Mouse (Mus musculus): ENCODE data around the gene Creg2.
"Not testable (repeated sequence)": the region's sequence is repeated elsewhere in the genome, so short reads cannot be mapped to it uniquely, and the experiment has no call there.

Gene Creg2

DNA sequence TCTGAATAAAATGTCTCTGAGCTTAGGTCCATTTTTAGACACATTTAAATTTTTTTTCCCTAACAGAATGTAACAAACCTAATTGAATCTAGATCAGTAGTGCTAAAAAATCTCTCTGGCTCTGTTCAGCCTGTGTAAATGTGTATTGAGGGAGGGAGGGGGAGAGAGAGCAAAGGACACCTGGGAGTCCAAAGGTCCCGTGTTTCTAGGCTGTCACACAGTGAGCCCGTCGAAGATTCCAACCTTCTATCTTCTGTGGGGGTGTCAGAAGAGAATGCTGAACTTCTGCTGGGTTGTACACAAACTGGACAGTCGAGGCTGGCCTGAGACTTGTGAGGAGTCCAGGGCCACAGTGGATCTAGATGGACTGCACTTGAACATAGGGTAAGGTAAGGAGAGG, 59.2 kb downstream of the Creg2 start:
- no peak for DNase-seq

DNA sequence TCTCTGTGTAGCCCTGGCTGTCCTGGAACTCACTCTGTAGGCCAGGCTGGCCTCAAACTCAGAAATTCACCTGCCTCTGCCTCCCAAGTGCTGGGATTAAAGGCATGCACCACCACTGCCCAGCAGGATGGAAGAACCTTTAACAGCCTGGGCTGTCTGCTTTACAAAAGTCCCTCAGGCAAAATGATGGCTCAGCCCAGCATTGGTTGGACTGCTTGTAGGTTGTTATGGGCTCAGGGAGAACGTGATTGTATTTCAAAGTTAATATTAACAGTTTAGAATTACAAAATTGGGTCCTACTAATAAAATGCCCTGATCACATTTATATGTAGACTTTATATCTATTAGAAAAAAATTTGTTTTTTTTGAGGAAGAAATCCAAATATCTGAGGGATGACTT, 59.7 kb downstream of the Creg2 start:
- not testable (repeated sequence) for DNase-seq

DNA sequence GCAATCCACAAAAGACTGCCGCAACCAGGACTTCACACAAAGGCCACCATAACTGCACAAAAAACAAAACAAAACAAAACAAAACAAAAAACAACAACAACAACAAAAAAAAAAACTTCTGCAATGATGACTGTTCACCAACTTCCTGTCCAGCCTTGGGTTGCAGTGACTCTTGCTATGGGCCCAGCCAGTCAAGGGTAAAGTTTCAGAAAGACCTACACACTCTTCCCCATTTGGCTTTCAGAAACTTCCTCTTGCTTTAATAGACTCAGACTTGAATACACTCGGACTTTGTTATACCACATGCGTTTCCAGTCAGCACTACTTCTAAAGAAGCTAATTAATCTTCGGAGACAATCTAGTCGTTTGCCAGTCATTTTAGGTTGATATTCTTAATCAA, 61.1 kb downstream of the Creg2 start:
- no peak for DNase-seq

DNA sequence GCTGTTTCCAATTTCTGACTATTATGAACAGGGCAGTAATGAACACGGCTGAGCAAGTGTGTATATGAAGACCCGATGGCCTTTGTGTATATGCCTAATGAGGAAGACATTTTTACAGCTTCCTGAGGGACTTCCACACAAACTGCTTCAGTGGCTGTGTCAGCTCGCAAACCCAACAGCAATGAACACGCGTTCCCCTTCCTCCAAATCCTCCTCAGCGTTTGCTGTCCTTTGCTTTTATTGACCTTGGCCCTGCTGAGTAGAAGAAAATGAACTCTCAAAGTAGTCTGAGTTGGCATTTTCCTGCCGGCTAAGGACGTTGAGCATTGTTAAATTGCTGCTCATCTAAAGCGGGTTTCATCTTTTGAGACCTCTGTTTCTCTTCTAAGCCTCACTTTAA, 65.9 kb downstream of the Creg2 start:
- no peak for DNase-seq

- no peak for DNase-seq
Observed at GRCm38 (mm10) chr1:39583173-39583572, 68.1 kb downstream of the Creg2 start.

DNA sequence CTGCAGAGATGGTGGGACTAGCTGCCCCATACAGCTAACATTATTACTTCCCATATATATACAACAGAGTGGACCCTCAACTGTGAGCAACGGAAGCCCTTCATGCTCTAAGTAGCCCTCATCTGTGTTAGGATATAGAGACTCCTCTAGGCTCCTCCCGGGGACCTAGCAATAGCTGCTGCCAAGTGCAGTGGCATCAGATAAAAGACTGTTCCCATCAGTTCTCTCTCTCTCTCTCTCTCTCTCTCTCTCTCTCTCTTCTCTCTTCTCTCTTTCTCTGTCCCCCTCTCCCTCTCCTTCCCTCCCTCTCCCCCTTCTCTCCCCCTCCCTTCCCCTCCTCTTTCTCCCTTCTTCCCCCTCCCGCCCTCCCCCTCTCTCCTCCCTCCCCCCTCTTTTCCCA, 70.1 kb downstream of the Creg2 start:
- no peak for DNase-seq

DNA sequence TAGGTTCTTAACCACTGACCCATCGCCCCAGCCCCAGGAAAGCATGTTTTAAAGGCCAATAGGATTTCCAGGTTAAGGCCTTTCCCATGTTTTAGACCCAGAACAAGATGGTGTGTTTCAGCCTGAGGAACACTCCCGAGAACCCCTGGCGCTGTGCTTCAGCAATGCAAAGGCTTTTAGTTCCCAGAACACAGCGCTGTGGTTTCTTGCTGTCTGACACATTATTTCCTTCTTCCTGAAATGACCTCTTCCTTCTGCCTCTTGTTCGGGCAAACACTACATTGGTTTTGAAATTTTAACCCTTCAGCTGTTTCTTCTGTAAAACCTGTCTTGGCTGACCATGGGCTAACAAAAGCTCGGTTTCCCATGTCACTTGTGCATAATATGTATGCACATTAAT, 72.1 kb downstream of the Creg2 start:
- no peak for DNase-seq

DNA sequence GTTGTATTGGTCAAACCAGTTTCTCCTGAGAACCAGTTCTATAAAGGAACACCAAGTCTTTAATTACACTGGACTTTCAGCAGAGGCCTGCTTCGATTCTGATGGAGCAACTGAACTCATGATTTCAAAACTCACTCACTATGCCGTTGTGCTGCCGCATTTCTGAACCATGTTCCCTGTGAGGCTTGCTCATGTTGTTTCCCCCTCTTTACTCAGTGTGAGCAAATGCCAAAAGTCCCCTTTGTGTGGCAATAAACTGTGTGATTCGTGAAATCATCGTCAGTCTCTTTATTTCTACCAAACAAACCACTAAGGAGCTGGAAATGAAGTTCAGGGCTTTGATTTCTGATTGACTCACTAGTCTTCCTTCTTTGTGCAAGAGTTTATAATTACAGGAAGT, 72.8 kb downstream of the Creg2 start:
- DNase-seq = no peak

GRCm38 (mm10) chr1:39577253-39577705, 74.0 kb downstream of the Creg2 start, which contains the start of gene Rnf149:
TSS of gene Rnf149 (minus strand) at chr1:39577405.
- DNase-seq = peak; percentile 95 to 99

DNA sequence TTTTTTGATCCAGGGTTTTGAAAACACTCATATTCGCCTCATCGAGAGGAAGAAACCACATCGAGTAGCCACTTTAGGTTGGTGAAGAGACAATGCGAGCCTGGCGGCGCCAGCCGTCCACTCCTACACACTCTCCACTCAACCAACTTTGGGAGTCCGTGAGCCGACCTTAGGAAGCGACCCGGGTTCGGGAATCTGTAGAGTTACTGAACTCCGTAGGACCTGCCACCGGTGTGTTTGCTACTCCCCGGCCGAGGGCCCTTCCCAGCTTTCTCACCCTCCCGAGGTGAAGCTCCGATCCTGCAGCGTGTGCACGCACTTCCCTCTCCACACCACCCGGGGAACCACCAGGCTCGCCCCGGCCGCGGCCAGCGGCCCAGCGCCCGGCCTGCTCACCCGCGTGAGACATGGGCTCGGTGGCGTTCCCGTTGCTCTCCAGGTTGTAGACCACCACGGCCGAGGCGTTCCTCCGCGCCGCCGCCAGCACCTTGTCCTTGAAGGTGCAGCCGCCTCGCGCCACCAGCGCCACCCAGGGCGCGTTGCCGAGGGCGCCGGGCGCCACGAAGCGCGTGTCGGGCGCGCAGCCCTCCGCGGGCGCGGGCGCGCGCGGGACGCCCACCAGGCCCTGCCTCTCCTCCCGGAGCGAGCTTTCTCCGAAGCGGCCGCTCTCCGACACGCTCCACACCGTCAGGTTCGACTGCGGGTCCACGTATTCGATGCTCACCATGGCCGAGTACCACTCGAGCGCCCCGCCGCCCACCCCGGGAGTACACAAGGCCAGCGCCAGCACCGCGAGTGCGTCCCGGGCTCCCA, 74.6 kb downstream of the Creg2 start:
- peak in 1 of 2 experiments; percentile 67 for DNase-seq

GRCm38 (mm10) chr1:39575778-39576375, 75.4 kb downstream of the Creg2 start:
- DNase-seq = no peak

DNA sequence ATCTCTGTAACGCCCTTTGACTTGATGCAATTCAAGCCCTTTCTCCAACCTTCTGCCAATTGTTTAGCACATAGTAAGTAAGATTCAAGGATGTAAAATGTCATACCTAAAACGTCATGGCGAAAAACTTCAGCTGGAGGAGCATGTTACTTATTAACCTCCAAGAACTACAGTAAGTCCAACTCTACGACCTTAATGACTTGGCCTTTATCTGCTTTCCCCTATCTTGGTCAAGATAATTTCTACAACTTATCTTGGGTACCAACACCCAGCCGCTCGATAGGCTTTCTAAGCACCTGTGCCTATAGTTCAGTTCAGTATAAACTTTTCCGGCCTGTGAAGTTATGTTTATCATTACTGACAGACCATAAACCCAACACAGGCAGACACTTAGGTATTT, 77.4 kb downstream of the Creg2 start:
- DNase-seq = no peak

DNA sequence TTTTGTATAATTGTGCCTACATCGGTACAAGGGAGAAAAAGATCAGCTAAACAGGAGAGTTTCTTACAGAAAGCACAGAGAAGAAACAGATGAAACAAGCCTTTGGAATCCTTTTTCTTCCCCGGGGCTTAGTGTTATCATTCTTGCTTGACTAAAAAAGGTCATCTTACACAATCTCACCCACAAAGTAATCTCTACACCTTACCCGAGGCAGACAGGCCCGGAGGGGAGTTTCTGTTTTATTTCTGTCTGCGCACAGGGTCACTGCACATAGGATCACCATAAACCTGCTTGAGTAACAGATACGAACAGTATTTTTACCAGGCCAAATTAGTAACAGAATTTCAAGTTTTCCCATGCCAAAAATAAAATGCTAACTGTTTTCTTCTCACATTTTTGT, 79.6 kb downstream of the Creg2 start:
- no peak for DNase-seq

All from spleen, adult 18-20 months (tissue).